Mouse (Mus musculus): ENCODE results near the gene Ptges2. TPM values are rescaled to one million over a fixed set of nuclear protein-coding genes. Genes with fewer than 3 reads are reported as not detected.
"Not testable (repeated sequence)": the region's sequence is repeated elsewhere in the genome, so short reads cannot be mapped to it uniquely, and the experiment has no call there.

Gene Ptges2
- polyA plus RNA-seq, 1 experiment from 2014 or later, result 40.5 TPM

DNA sequence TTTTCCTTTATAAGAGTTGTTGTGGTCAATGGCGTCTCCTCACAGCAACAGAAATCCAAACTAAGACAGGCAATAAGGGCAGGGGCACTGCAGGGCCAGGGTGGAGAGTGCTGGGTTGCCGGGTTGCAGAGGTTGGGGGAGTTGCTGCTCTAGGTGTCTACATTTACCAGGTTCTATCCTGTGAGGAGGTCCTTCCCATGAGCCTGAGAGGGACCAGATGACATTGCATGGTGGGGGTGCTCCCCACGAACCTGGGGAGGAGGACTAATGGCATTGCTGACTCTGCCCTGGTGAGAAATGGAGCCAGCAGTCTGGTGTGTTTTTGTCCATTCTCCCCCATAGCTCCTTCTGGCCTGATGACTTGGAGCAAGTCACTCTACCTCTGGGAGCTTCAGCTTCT is 38.0 kb upstream of the Ptges2 start:
- Histone ChIP-seq H3K27me3 (replicated peaks) (peaks cover 7% of the 10 kb centered on the region; the same call in 1 of the 2 replicates), H3K9ac (no peak overlapping the region)

DNA sequence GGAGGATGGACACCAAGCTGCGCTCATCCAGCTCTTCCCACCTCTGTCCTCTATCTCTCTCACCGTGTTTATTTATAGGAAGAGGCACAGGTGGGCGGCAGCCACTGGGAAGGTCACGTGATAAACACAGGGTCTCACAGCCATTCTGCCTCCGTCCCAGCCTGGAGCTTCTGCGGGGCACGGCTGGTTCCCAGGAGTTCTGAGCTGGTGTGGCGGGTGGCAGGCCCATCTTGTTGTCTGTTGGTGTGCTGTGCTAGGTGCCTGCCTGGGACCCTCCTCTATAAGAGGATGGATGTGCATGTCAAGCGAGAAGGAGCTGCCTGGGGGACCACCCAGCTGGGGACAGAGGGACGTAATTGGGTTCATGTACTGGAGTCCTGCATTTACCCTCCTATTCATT is 37.3 kb upstream of the Ptges2 start:
- no peak for ATAC-seq (ENCODE audit: low FRiP score, low read depth)
- peaks cover 7% of the 10 kb centered on the region; the same call in 1 of the 2 replicates for H3K27me3 ChIP-seq (replicated peaks)
- no peak overlapping the region for H3K27ac ChIP-seq
- no peaks in the 10 kb centered on the region for H3K36me3 ChIP-seq
- no peaks in the 10 kb centered on the region for H3K9me3 ChIP-seq
- no peak overlapping the region for H3K9ac ChIP-seq
- peaks cover 7% of the 10 kb centered on the region for H3K4me1 ChIP-seq
- no peak overlapping the region for H3K4me2 ChIP-seq (replicated peaks)
- H3K4me3 ChIP-seq, result no peak overlapping the region
- WGBS, result 76% methylated on average over 10 of the region's 10 CpGs

More for the DNA sequence above, 38.0 kb upstream of the Ptges2 start:
- Histone ChIP-seq H3K27ac (no peak overlapping the region), H3K4me3 (no peak overlapping the region), H3K4me1 (peaks cover 9% of the 10 kb centered on the region), H3K9me3 (no peaks in the 10 kb centered on the region), H3K36me3 (no peaks in the 10 kb centered on the region), H3K4me2 (replicated peaks) (no peak overlapping the region)
- ATAC-seq (ENCODE audit: low FRiP score, low read depth), result no peak
- WGBS, result 63% methylated on average over 3 of the region's 3 CpGs

GRCm38 (mm10) chr2:32360741-32361140 is 35.0 kb upstream of the Ptges2 start:
- peaks cover 7% of the 10 kb centered on the region for H3K36me3 ChIP-seq
- H3K4me3 ChIP-seq, result peak overlapping the region; percentile 28
- H3K27ac ChIP-seq, result no peak overlapping the region
- H3K4me1 ChIP-seq, result peaks cover 16% of the 10 kb centered on the region
- H3K9ac ChIP-seq, result no peak overlapping the region
- peak overlapping the region; percentile 64 for H3K4me2 ChIP-seq (replicated peaks)
- H3K9me3 ChIP-seq, result no peaks in the 10 kb centered on the region
- no peak for ATAC-seq (ENCODE audit: low FRiP score, low read depth)
- WGBS, result 4% methylated on average over 14 of the region's 14 CpGs
- H3K27me3 ChIP-seq (replicated peaks), result peaks cover 7% of the 10 kb centered on the region; the same call in 1 of the 2 replicates

- no peaks in the 10 kb centered on the region for H3K9me3 ChIP-seq
- peaks cover 16% of the 10 kb centered on the region for H3K4me1 ChIP-seq
- peak overlapping the region; percentile 64 for H3K4me2 ChIP-seq (replicated peaks)
- peak overlapping the region; percentile 28 for H3K4me3 ChIP-seq
- H3K36me3 ChIP-seq, result peaks cover 10% of the 10 kb centered on the region
- no peak overlapping the region for H3K27ac ChIP-seq
- H3K9ac ChIP-seq, result 0 out of 2 replicates have a peak overlapping the region, but pooled peaks have one; percentile 13
- H3K27me3 ChIP-seq (replicated peaks), result peaks cover 5% of the 10 kb centered on the region; the same call in 1 of the 2 replicates
- 0 out of 2 replicates have a peak, but pooled peaks have one; percentile 35 for ATAC-seq (ENCODE audit: low FRiP score, low read depth)
- WGBS, result under 1% methylated on average over 24 of the region's 24 CpGs
Observed at GRCm38 (mm10) chr2:32361437-32361836, 34.3 kb upstream of the Ptges2 start.

DNA sequence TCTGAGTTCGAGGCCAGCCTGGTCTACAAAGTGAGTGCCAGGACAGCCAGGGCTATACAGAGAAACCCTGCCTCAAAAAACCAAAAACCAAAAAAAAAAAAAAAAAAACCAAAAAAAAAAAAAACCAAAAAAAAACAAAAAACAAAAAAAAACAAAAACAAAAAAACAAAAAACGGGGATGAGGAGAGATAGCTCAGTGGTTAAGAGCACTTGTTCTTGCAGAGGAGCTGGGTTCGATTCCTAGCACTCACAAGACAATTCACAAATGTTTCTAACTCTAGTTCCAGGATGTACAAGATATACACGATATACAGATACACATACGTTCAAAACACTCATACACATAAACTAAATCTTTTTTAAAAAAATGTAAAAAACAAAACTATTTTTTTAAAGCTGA is 33.4 kb upstream of the Ptges2 start:
- not testable (repeated sequence) for H3K27ac ChIP-seq; H3K27me3 ChIP-seq (replicated peaks); H3K9ac ChIP-seq; ATAC-seq (ENCODE audit: low FRiP score, low read depth); H3K9me3 ChIP-seq
- peak overlapping the region; percentile 73 for H3K4me3 ChIP-seq
- peak overlapping the region; percentile 93 for H3K4me2 ChIP-seq (replicated peaks)
- peaks cover 16% of the 10 kb centered on the region for H3K4me1 ChIP-seq
- H3K36me3 ChIP-seq, result peaks cover 18% of the 10 kb centered on the region
- WGBS, result 41% methylated on average over 5 of the region's 5 CpGs

GRCm38 (mm10) chr2:32362817-32363340 is 32.8 kb upstream of the Ptges2 start:
- H3K4me1 ChIP-seq, result peaks cover 16% of the 10 kb centered on the region
- peak overlapping the region; percentile 75 for H3K9ac ChIP-seq
- WGBS, result under 1% methylated on average over 53 of the region's 53 CpGs
- no peaks in the 10 kb centered on the region for H3K9me3 ChIP-seq
- peak overlapping the region; percentile 73 for H3K4me3 ChIP-seq
- H3K36me3 ChIP-seq, result peaks cover 23% of the 10 kb centered on the region
- H3K4me2 ChIP-seq (replicated peaks), result peak overlapping the region; percentile 93
- H3K27me3 ChIP-seq (replicated peaks), result peaks cover 5% of the 10 kb centered on the region; the same call in 1 of the 2 replicates
- H3K27ac ChIP-seq, result peak overlapping the region; percentile 42
- ATAC-seq (ENCODE audit: low FRiP score, low read depth), result peak; percentile 77

DNA sequence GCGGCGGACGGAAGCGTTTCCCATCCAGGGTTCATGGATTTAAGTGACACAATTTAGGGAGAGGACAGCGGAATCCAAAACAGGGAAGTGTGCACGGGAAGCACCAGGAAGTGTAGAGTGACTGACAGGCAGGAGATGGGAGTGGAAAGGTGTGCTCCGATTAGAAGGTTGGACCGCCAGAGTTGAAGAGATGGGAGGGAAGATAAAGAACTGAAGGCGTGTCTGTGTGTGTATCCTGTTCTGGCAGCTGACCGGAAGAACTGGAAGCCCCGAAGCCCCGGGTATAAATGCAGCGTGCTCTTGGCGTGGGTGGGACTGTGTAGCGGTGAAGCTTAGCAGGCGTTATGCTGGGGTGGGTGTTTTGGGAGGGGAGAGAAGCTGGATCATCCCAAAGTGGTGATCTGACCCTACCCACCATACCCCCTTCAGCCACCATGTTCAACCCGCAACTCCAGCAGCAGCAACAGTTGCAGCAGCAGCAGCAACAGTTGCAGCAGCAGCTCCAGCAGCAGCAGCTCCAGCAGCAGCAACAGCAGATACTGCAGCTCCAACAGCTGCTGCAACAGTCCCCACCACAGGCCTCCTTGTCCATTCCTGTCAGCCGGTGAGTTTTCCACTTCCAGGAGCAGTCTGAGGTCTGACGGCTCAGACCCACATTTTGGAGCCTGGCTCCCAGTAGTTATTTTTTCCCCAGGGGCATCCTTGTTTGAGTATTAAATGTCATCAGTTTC is 32.2 kb upstream of the Ptges2 start:
- 11% methylated on average over 19 of the region's 19 CpGs for WGBS
- Histone ChIP-seq H3K4me3 (peak overlapping the region; percentile 73), H3K4me1 (peaks cover 16% of the 10 kb centered on the region), H3K27me3 (replicated peaks) (peaks cover 5% of the 10 kb centered on the region; the same call in 1 of the 2 replicates), H3K27ac (peak overlapping the region; percentile 42), H3K9ac (peak overlapping the region; percentile 75), H3K36me3 (peaks cover 28% of the 10 kb centered on the region), H3K9me3 (no peaks in the 10 kb centered on the region), H3K4me2 (replicated peaks) (peak overlapping the region; percentile 93)
- ATAC-seq (ENCODE audit: low FRiP score, low read depth), result peak; percentile 17; the same call in 1 of the 2 replicates

- peak overlapping the region; percentile 73; the same call in 1 of the 2 replicates for H3K4me3 ChIP-seq
- WGBS, result 91% methylated on average over 8 of the region's 8 CpGs
- ATAC-seq (ENCODE audit: low FRiP score, low read depth), result no peak
- peaks cover 16% of the 10 kb centered on the region for H3K4me1 ChIP-seq
- H3K9ac ChIP-seq, result no peak overlapping the region
- peaks cover 5% of the 10 kb centered on the region; the same call in 1 of the 2 replicates for H3K27me3 ChIP-seq (replicated peaks)
- H3K27ac ChIP-seq, result no peak overlapping the region
- H3K9me3 ChIP-seq, result no peaks in the 10 kb centered on the region
- H3K4me2 ChIP-seq (replicated peaks), result peak overlapping the region; percentile 93
- H3K36me3 ChIP-seq, result peaks cover 31% of the 10 kb centered on the region
Observed at GRCm38 (mm10) chr2:32364121-32364520, 31.6 kb upstream of the Ptges2 start.

DNA sequence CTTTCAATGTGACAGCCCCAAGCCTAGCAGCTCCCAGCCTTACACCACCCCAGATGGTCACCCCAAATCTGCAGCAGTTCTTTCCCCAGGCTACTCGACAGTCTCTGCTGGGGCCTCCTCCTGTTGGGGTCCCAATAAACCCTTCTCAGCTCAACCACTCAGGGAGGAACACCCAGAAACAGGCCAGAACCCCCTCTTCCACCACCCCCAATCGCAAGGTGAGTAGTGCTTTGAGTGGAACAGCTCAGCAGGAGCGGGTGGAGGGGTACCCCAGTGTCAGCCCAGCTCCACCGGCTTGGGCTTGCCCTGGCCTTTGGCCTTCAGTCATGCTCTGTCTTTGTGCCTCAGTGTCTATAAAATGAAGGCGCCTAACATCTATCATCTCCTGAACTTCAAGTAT is 28.4 kb upstream of the Ptges2 start:
- H3K9ac ChIP-seq, result no peak overlapping the region
- H3K4me1 ChIP-seq, result peaks cover 10% of the 10 kb centered on the region
- no peaks in the 10 kb centered on the region for H3K27me3 ChIP-seq (replicated peaks)
- H3K27ac ChIP-seq, result no peak overlapping the region
- peaks cover 62% of the 10 kb centered on the region for H3K36me3 ChIP-seq
- WGBS, result 93% methylated on average over 5 of the region's 5 CpGs
- H3K4me3 ChIP-seq, result no peak overlapping the region
- H3K9me3 ChIP-seq, result no peaks in the 10 kb centered on the region
- ATAC-seq (ENCODE audit: low FRiP score, low read depth), result no peak
- H3K4me2 ChIP-seq (replicated peaks), result no peak overlapping the region

DNA sequence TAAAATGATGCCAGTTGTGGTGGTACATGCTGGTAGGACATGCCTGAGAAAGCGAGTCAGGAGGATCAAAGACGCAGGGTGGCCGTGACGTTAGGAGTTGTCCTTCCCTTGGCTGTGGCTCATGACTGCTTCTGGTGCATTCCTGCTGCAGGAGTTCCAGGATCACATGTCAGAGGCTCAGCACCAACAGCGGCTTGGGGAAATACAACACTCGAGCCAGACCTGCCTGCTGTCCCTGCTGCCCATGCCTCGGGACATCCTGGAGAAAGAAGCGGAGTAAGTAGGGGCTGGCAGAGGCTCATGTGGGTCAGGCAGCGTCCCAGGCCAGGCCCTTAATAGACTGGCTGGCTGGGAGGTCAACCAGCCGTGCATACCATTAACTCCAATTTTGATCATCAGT is 21.5 kb upstream of the Ptges2 start:
- no peaks in the 10 kb centered on the region for H3K4me1 ChIP-seq

GRCm38 (mm10) chr2:32375317-32375940 is 20.3 kb upstream of the Ptges2 start:
- no peaks in the 10 kb centered on the region for H3K9me3 ChIP-seq
- no peaks in the 10 kb centered on the region for H3K4me1 ChIP-seq
- no peak overlapping the region for H3K27ac ChIP-seq
- H3K36me3 ChIP-seq, result peaks cover 91% of the 10 kb centered on the region
- no peak overlapping the region for H3K9ac ChIP-seq
- ATAC-seq (ENCODE audit: low FRiP score, low read depth), result no peak
- H3K4me3 ChIP-seq, result no peak overlapping the region
- no peak overlapping the region for H3K4me2 ChIP-seq (replicated peaks)
- no peaks in the 10 kb centered on the region for H3K27me3 ChIP-seq (replicated peaks)
- WGBS, result 91% methylated on average over 13 of the region's 13 CpGs

More for the DNA sequence above, 21.5 kb upstream of the Ptges2 start:
- H3K27me3 ChIP-seq (replicated peaks), result no peaks in the 10 kb centered on the region
- no peak for ATAC-seq (ENCODE audit: low FRiP score, low read depth)
- no peak overlapping the region for H3K9ac ChIP-seq
- H3K36me3 ChIP-seq, result peaks cover 94% of the 10 kb centered on the region
- no peak overlapping the region for H3K4me3 ChIP-seq
- no peaks in the 10 kb centered on the region for H3K9me3 ChIP-seq
- H3K4me2 ChIP-seq (replicated peaks), result no peak overlapping the region
- WGBS, result 94% methylated on average over 10 of the region's 10 CpGs
- H3K27ac ChIP-seq, result no peak overlapping the region

GRCm38 (mm10) chr2:32376963-32377362 is 18.7 kb upstream of the Ptges2 start:
- peaks cover 5% of the 10 kb centered on the region; the same call in 1 of the 2 replicates for H3K4me1 ChIP-seq
- no peak overlapping the region for H3K4me2 ChIP-seq (replicated peaks)
- no peak overlapping the region for H3K9ac ChIP-seq
- H3K36me3 ChIP-seq, result peaks cover 75% of the 10 kb centered on the region
- no peaks in the 10 kb centered on the region for H3K27me3 ChIP-seq (replicated peaks)
- no peak for ATAC-seq (ENCODE audit: low FRiP score, low read depth)
- no peak overlapping the region for H3K4me3 ChIP-seq
- no peak overlapping the region for H3K27ac ChIP-seq
- no peaks in the 10 kb centered on the region for H3K9me3 ChIP-seq
- WGBS, result 91% methylated on average over 10 of the region's 10 CpGs

Data from neural tube, embryonic 12.5 days (tissue).